Comparison of ENCODE assay signal across 8 mouse cellular contexts in the genomic region with DNA sequence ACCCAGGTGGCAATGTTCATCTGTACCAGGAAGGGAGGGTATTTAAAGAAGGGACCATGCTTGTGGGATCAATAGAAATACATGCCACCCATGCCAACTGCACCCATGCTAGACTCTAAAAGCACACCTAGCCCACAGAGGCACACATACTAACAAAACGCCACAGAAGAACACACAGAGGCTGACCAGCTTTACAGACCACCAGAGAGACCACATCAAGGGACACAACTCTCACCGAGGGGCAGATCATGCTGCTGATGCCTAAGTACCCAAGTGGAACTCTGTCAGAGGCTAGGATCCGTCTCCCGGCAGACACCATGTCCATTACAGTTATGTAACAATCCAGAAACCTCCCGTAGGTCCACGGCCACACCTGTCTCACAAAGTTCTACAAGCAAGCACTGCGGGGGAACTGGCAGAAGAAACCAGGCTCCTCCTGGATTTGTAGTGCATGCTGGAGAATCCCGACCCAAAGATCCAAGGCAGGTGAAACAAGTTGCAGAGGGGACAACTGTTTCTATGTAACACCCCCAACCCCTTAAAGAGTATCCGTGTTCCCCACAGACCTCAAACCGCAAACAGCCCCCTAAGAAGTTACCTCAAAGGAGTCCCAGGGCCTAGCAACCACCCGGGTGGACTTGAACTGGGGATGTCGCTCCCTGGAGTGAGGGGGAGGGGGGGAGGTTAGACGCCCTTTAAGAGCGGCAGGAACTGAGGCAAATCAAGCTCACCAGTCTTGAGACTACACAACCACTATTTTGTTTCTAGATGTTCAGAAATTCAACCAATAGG. TPM values are rescaled to one million over a fixed set of nuclear protein-coding genes. Genes with fewer than 3 reads are reported as not detected.
DNase-seq lines count a peak whose midpoint lies in the region; ATAC-seq and TF ChIP-seq lines count a peak whose summit lies in the region.

No protein-coding gene starts in this region.

- TF ChIP-seq CTCF in gastrocnemius, adult 2 months (IDR thresholded peaks at IDR 0.05) = no peak
- TF ChIP-seq CTCF in E14TG2a.4 (conservative IDR thresholded peaks at IDR 0.05; ENCODE audit: low read length) = no peak
- no peak for TF ChIP-seq CTCF in liver, embryonic 14.5 days (IDR thresholded peaks at IDR 0.05; ENCODE audit: low read depth)

- H3K27me3 ChIP-seq in E14TG2a.4 (ENCODE audit: insufficient read depth, low read length) = no peaks in the 10 kb centered on the region
- no peaks in the 10 kb centered on the region for H3K27me3 ChIP-seq in forebrain, embryonic 16.5 days (replicated peaks; ENCODE audit: control insufficient read depth, insufficient read depth, low read length)
- no peaks in the 10 kb centered on the region for H3K27me3 ChIP-seq in liver, embryonic 14.5 days (ENCODE audit: control insufficient read depth, insufficient read depth, low read length)

- intact Hi-C loops in gastrocnemius, adult 2 months (cut with DNase I) = no loop called here

- H3K9me3 ChIP-seq in E14TG2a.4 (ENCODE audit: low read length) = no peaks in the 10 kb centered on the region
- H3K9me3 ChIP-seq in forebrain, embryonic 16.5 days (ENCODE audit: control insufficient read depth, low read length) = no peaks in the 10 kb centered on the region
- no peaks in the 10 kb centered on the region for H3K9me3 ChIP-seq in liver, embryonic 14.5 days (ENCODE audit: control insufficient read depth, low read length)

- H3K4me2 ChIP-seq in forebrain, embryonic 16.5 days (ENCODE audit: low read length) = peak overlapping the region; percentile 83
- peak overlapping the region; percentile 99 for H3K4me2 ChIP-seq in liver, embryonic 14.5 days (ENCODE audit: low read depth)

- peaks cover 43% of the 10 kb centered on the region for H3K36me3 ChIP-seq in E14TG2a.4 (ENCODE audit: insufficient read depth, low read length)
- peaks cover 2% of the 10 kb centered on the region; the same call in 1 of the 2 replicates for H3K36me3 ChIP-seq in forebrain, embryonic 16.5 days (ENCODE audit: control insufficient read depth, insufficient read depth)
- no peaks in the 10 kb centered on the region; the same call in 1 of the 2 replicates for H3K36me3 ChIP-seq in liver, embryonic 14.5 days (replicated peaks; ENCODE audit: control insufficient read depth, insufficient read depth, low read depth)

- TF ChIP-seq EP300 in liver, embryonic 14.5 days (IDR thresholded peaks at IDR 0.05; ENCODE audit: low read depth) = no peak

- H3K4me3 ChIP-seq in gastrocnemius, adult 2 months = peak overlapping the region; percentile 93
- peak overlapping the region; percentile 90 for H3K4me3 ChIP-seq in E14TG2a.4 (replicated peaks; ENCODE audit: low read length)
- H3K4me3 ChIP-seq in forebrain, embryonic 16.5 days (replicated peaks; ENCODE audit: low read length) = peak overlapping the region; percentile 81
- peak overlapping the region; percentile 85 to 96 for H3K4me3 ChIP-seq in liver, embryonic 14.5 days (ENCODE audit: insufficient read depth in 1 of 2, low read depth in 2 of 2, low read length in 2 of 2)

- H3K4me1 ChIP-seq in E14TG2a.4 (replicated peaks; ENCODE audit: low read depth, low read length) = peaks cover 64% of the 10 kb centered on the region
- peaks cover 54% of the 10 kb centered on the region for H3K4me1 ChIP-seq in forebrain, embryonic 16.5 days (replicated peaks; ENCODE audit: control insufficient read depth, insufficient read depth, low read length)
- peaks cover 24 to 38% of the 10 kb centered on the region in 2 experiments for H3K4me1 ChIP-seq in liver, embryonic 14.5 days (replicated peaks; ENCODE audit: control insufficient read depth in 2 of 2, insufficient read depth in 2 of 2, low read length in 1 of 2)

- H3K9ac ChIP-seq in forebrain, embryonic 16.5 days (replicated peaks; ENCODE audit: low read depth, low read length) = peak overlapping the region; percentile 82
- peak overlapping the region; percentile 89 for H3K9ac ChIP-seq in liver, embryonic 14.5 days (replicated peaks)

- DNase-seq in gastrocnemius, adult 2 months = no peak
- DNase-seq in gastrocnemius, postnatal 25 days = no peak
- no peak for DNase-seq in liver, embryonic 14.5 days (ENCODE audit: low read depth in 3 of 3, low spot score in 3 of 3)
- no peak for DNase-seq in gastrocnemius, adult 8-10 months (ENCODE audit: low spot score in 2 of 2)
- no peak for DNase-seq in adrenal gland, postnatal 25 days
- DNase-seq in left cerebral cortex, adult 11 months (ENCODE audit: low spot score) = no peak

- ATAC-seq in forebrain, embryonic 16.5 days = no peak
- no peak for ATAC-seq in liver, embryonic 14.5 days (ENCODE audit: insufficient read depth)

- H3K27ac ChIP-seq in gastrocnemius, adult 2 months = peak overlapping the region; percentile 89
- H3K27ac ChIP-seq in forebrain, embryonic 16.5 days (ENCODE audit: low read length) = no peak overlapping the region
- H3K27ac ChIP-seq in liver, embryonic 14.5 days = no peak overlapping the region

- WGBS in forebrain, embryonic 16.5 days = 18% methylated on average over 14 of the region's 14 CpGs
- 23% methylated on average over 14 of the region's 14 CpGs for WGBS in liver, embryonic 14.5 days (ENCODE audit: insufficient replicate concordance)

RNA-seq across cellular contexts. Expression of gene Nsun2, which starts 1.2 kb away (rescaled TPM):
- 10 to 100 TPM; 45.4 to 51.9 TPM for total RNA-seq in gastrocnemius, adult 2 months (2021)
- total RNA-seq in gastrocnemius, postnatal 25 days (2021) = 10 to 100 TPM; 37.8 to 39.2 TPM
- polyA plus RNA-seq in forebrain, embryonic 16.5 days (2015; fragmentation: Nextera tagmentation; extraction: Ambion mirVana) = 90.8 and 95.3 TPM in 2 replicates
- 39.7 and 58.7 TPM in 2 replicates for polyA plus RNA-seq in liver, embryonic 14.5 days (2012; rRNA removed)
- 88.8 and 98.1 TPM in 2 replicates for polyA plus RNA-seq in liver, embryonic 14.5 days (2014; fragmentation: Nextera tagmentation; extraction: Ambion mirVana)
- 10 to 100 TPM; 41.3 to 58.5 (median 46.7) TPM for total RNA-seq in gastrocnemius, adult 8-10 months (2022)
- total RNA-seq in adrenal gland, postnatal 25 days (2021) = 84.4 and 102 TPM in 2 replicates

RNA-seq across cellular contexts. Expression of gene Tent4a, which starts 2.1 kb away (rescaled TPM):
- 1 to 10 TPM; 5.2 to 7.8 TPM for total RNA-seq in gastrocnemius, adult 2 months (2021)
- 1 to 10 TPM; 6.0 to 6.2 TPM for total RNA-seq in gastrocnemius, postnatal 25 days (2021)
- 7.5 and 9.0 TPM in 2 replicates for polyA plus RNA-seq in forebrain, embryonic 16.5 days (2015; fragmentation: Nextera tagmentation; extraction: Ambion mirVana)
- 5.4 and 6.3 TPM in 2 replicates for polyA plus RNA-seq in liver, embryonic 14.5 days (2012; rRNA removed)
- 2.3 and 3.0 TPM in 2 replicates for polyA plus RNA-seq in liver, embryonic 14.5 days (2014; fragmentation: Nextera tagmentation; extraction: Ambion mirVana)
- 1 to 10 TPM; 4.6 to 6.0 (median 5.5) TPM for total RNA-seq in gastrocnemius, adult 8-10 months (2022)
- total RNA-seq in adrenal gland, postnatal 25 days (2021) = 23.4 and 25.4 TPM in 2 replicates
